Mouse (Mus musculus) C2C12 (cell line): ENCODE results near the gene Fam13c. TPM values are rescaled to one million over a fixed set of nuclear protein-coding genes. Genes with fewer than 3 reads are reported as not detected.

Source experiments
- H3K27me3 ChIP-seq: one replicate; pipeline ENCODE4 v1.6.1; 2011; ENCODE audit not compliant: control insufficient read depth, insufficient read depth, insufficient read length
- H3K36me3 ChIP-seq: one replicate; pipeline ENCODE4 v1.6.1; 2011; ENCODE audit not compliant: control insufficient read depth, insufficient read depth
- H3K4me3 ChIP-seq: one replicate; pipeline ENCODE4 v1.5.1; 2011; ENCODE audit warnings: mild to moderate bottlenecking, control low read depth; ENCODE audit not compliant: poor library complexity, insufficient read depth, severe bottlenecking
- H3K79me2 ChIP-seq: one replicate; pipeline ENCODE4 v1.6.1; 2011; ENCODE audit not compliant: control insufficient read depth, insufficient read depth
- H3K79me3 ChIP-seq: one replicate; pipeline ENCODE4 v1.6.1; 2011; ENCODE audit warnings: low read depth, control low read depth
- H3ac ChIP-seq: one replicate; pipeline ENCODE3; 2011; ENCODE audit warnings: low read depth; ENCODE audit not compliant: control insufficient read depth, insufficient read length
- CEBPB ChIP-seq: IDR thresholded peaks from one replicate; pipeline ENCODE4 v1.6.1; 2011; ENCODE audit warnings: low read depth, mild to moderate bottlenecking, control low read depth, moderate library complexity
- CTCF ChIP-seq: IDR thresholded peaks from one replicate; pipeline ENCODE4 v1.5.1; 2011; ENCODE audit not compliant: control insufficient read depth, insufficient read depth, insufficient read length
- FOSL1 ChIP-seq: IDR thresholded peaks from one replicate; pipeline ENCODE4 v1.8.0; 2011; ENCODE audit warnings: mild to moderate bottlenecking, low read length; ENCODE audit not compliant: poor library complexity, insufficient read depth, severe bottlenecking
- MAX ChIP-seq: IDR thresholded peaks from one replicate; pipeline ENCODE4 v1.6.1; 2011; ENCODE audit warnings: mild to moderate bottlenecking, control low read depth
- MYOD1 ChIP-seq: IDR thresholded peaks from one replicate; pipeline ENCODE4 v1.6.1; 2011; ENCODE audit warnings: low read depth; ENCODE audit not compliant: control insufficient read depth, insufficient read length
- MYOG ChIP-seq: IDR thresholded peaks from one replicate; pipeline ENCODE4 v1.6.1; 2011; ENCODE audit not compliant: control insufficient read depth, insufficient read length; ENCODE audit errors: extremely low read depth
- USF1 ChIP-seq: IDR thresholded peaks from one replicate; pipeline ENCODE4 v1.6.1; 2011; ENCODE audit warnings: low read depth, mild to moderate bottlenecking, control low read depth, moderate library complexity
- polyA plus RNA-seq: library from polyadenylated mRNA; unstranded; fragments of >200 nt; fragmentation: generic; extraction: Trizol; gene quantifications from one replicate; pipeline ENCODE4 v1.2.1, GENCODE M21; 2012; ENCODE audit warnings: missing spikeins

Gene Fam13c
- polyA plus RNA-seq, 1 experiment: 0.98 TPM

DNA sequence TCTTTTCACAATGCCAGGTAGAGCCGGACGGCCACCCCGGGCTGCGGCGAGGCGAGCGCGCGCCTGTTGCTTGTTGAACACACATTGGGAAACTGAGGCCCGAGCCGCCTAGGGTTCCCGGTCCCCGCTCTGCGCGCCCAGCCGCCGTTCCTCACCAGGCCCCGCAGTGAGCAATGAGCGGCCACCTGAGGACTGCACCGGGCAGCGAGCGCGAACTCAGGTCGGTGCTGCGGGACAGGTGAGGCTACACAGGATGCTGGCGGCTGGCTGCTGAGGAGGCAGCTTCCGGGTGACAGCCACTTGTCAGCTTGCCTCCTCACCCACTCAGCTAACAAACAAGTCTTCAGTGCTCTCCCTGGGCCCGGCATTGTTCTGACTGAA lies 159.6 kb downstream of the Fam13c start:
- Histone ChIP-seq H3K79me3 (no peaks in the 10 kb centered on the region), H3K36me3 (no peaks in the 10 kb centered on the region), H3K4me3 (no peak overlapping the region), H3K27me3 (peaks cover 23% of the 10 kb centered on the region), H3K79me2 (no peaks in the 10 kb centered on the region), H3ac (no peak overlapping the region)
- TF ChIP-seq MYOG (no peak), MAX (no peak), MYOD1 (no peak), USF1 (no peak), CTCF (no peak), CEBPB (no peak), FOSL1 (no peak)

Other genes starting within 250 kb of the Fam13c start
- 2.5 TPM for gene Mrln, start 235.8 kb upstream of the Fam13c start, polyA plus RNA-seq
- not detected for gene Slc16a9, start 195.4 kb upstream of the Fam13c start, polyA plus RNA-seq
- 0.16 TPM for gene Phyhipl, start 215.5 kb downstream of the Fam13c start, polyA plus RNA-seq